Mouse (Mus musculus): ENCODE data around the gene Inpp5a. TPM values are rescaled to one million over a fixed set of nuclear protein-coding genes. Genes with fewer than 3 reads are reported as not detected.
A peak's percentile ranks its signal among the peaks of the same experiment; 100 is the strongest.

The Inpp5a gene
- polyA plus RNA-seq, 1 experiment from 2014 or later, result 28.8 TPM

- H3K36me3 ChIP-seq (ENCODE audit: control insufficient read depth, insufficient read depth, low read length), result no peaks in the 10 kb centered on the region
- H3K4me2 ChIP-seq (ENCODE audit: low read depth, low read length), result no peak overlapping the region
- H3K9me3 ChIP-seq (ENCODE audit: control insufficient read depth, low read length), result no peaks in the 10 kb centered on the region
- H3K9ac ChIP-seq (ENCODE audit: low read length), result no peak overlapping the region
- H3K27ac ChIP-seq (ENCODE audit: low read length), result 0 out of 2 replicates have a peak overlapping the region, but pooled peaks have one; percentile 16
- no peak for ATAC-seq (ENCODE audit: low read depth)
- peaks cover 44% of the 10 kb centered on the region for H3K4me1 ChIP-seq (replicated peaks; ENCODE audit: control insufficient read depth, insufficient read depth, low read length)
- 50% methylated on average over 4 of the region's 4 CpGs for WGBS
- H3K4me3 ChIP-seq (ENCODE audit: low read length), result no peak overlapping the region
- H3K27me3 ChIP-seq (ENCODE audit: control insufficient read depth, insufficient read depth, low read depth, low read length), result no peaks in the 10 kb centered on the region
Observed at GRCm38 (mm10) chr7:139402721-139403120, 13.8 kb downstream of the Inpp5a start.

- Histone ChIP-seq H3K9ac (ENCODE audit: low read length) (no peak overlapping the region), H3K4me1 (replicated peaks; ENCODE audit: control insufficient read depth, insufficient read depth, low read length) (peaks cover 45% of the 10 kb centered on the region), H3K36me3 (ENCODE audit: control insufficient read depth, insufficient read depth, low read length) (no peaks in the 10 kb centered on the region), H3K9me3 (ENCODE audit: control insufficient read depth, low read length) (no peaks in the 10 kb centered on the region), H3K4me2 (ENCODE audit: low read depth, low read length) (no peak overlapping the region), H3K4me3 (ENCODE audit: low read length) (no peak overlapping the region), H3K27ac (ENCODE audit: low read length) (no peak overlapping the region), H3K27me3 (ENCODE audit: control insufficient read depth, insufficient read depth, low read depth, low read length) (no peaks in the 10 kb centered on the region)
- no peak for ATAC-seq (ENCODE audit: low read depth)
- 77% methylated on average over 2 of the region's 2 CpGs for WGBS
Observed at GRCm38 (mm10) chr7:139406581-139406980, 17.7 kb downstream of the Inpp5a start.

- H3K36me3 ChIP-seq (ENCODE audit: control insufficient read depth, insufficient read depth, low read length), result no peaks in the 10 kb centered on the region
- H3K4me2 ChIP-seq (ENCODE audit: low read depth, low read length), result no peak overlapping the region
- H3K9ac ChIP-seq (ENCODE audit: low read length), result no peak overlapping the region
- no peak overlapping the region for H3K4me3 ChIP-seq (ENCODE audit: low read length)
- H3K27ac ChIP-seq (ENCODE audit: low read length), result no peak overlapping the region
- H3K9me3 ChIP-seq (ENCODE audit: control insufficient read depth, low read length), result no peaks in the 10 kb centered on the region
- no peaks in the 10 kb centered on the region for H3K27me3 ChIP-seq (ENCODE audit: control insufficient read depth, insufficient read depth, low read depth, low read length)
- H3K4me1 ChIP-seq (replicated peaks; ENCODE audit: control insufficient read depth, insufficient read depth, low read length), result peaks cover 44% of the 10 kb centered on the region
- no peak for ATAC-seq (ENCODE audit: low read depth)
Observed at GRCm38 (mm10) chr7:139407966-139408365, 19.1 kb downstream of the Inpp5a start.

- no peak overlapping the region for H3K9ac ChIP-seq (ENCODE audit: low read length)
- no peaks in the 10 kb centered on the region for H3K36me3 ChIP-seq (ENCODE audit: control insufficient read depth, insufficient read depth, low read length)
- no peaks in the 10 kb centered on the region for H3K27me3 ChIP-seq (ENCODE audit: control insufficient read depth, insufficient read depth, low read depth, low read length)
- H3K9me3 ChIP-seq (ENCODE audit: control insufficient read depth, low read length), result no peaks in the 10 kb centered on the region
- no peak overlapping the region for H3K4me3 ChIP-seq (ENCODE audit: low read length)
- no peak overlapping the region for H3K4me2 ChIP-seq (ENCODE audit: low read depth, low read length)
- WGBS, result 32% methylated on average over 5 of the region's 5 CpGs
- peaks cover 62% of the 10 kb centered on the region for H3K4me1 ChIP-seq (replicated peaks; ENCODE audit: control insufficient read depth, insufficient read depth, low read length)
- H3K27ac ChIP-seq (ENCODE audit: low read length), result peak overlapping the region; percentile 40; the same call in 1 of the 2 replicates
- peak; percentile 72 for ATAC-seq (ENCODE audit: low read depth)
Observed at GRCm38 (mm10) chr7:139409903-139410302, 21.0 kb downstream of the Inpp5a start.

- peaks cover 76% of the 10 kb centered on the region for H3K4me1 ChIP-seq (replicated peaks; ENCODE audit: control insufficient read depth, insufficient read depth, low read length)
Observed at GRCm38 (mm10) chr7:139412223-139412950, 23.5 kb downstream of the Inpp5a start.

GRCm38 (mm10) chr7:139413400-139413799 is 24.5 kb downstream of the Inpp5a start:
- H3K4me1 ChIP-seq (replicated peaks; ENCODE audit: control insufficient read depth, insufficient read depth, low read length), result peaks cover 73% of the 10 kb centered on the region
- H3K27me3 ChIP-seq (ENCODE audit: control insufficient read depth, insufficient read depth, low read depth, low read length), result no peaks in the 10 kb centered on the region
- no peak overlapping the region for H3K4me3 ChIP-seq (ENCODE audit: low read length)
- H3K9me3 ChIP-seq (ENCODE audit: control insufficient read depth, low read length), result no peaks in the 10 kb centered on the region
- H3K4me2 ChIP-seq (ENCODE audit: low read depth, low read length), result no peak overlapping the region
- H3K27ac ChIP-seq (ENCODE audit: low read length), result peak overlapping the region; percentile 88; the same call in 1 of the 2 replicates
- WGBS, result 50% methylated on average over 3 of the region's 3 CpGs
- H3K9ac ChIP-seq (ENCODE audit: low read length), result no peak overlapping the region; the same call in 1 of the 2 replicates
- ATAC-seq (ENCODE audit: low read depth), result no peak
- no peaks in the 10 kb centered on the region for H3K36me3 ChIP-seq (ENCODE audit: control insufficient read depth, insufficient read depth, low read length)

More at GRCm38 (mm10) chr7:139412223-139412950, 23.5 kb downstream of the Inpp5a start:
- H3K27ac ChIP-seq (ENCODE audit: low read length), result peak overlapping the region; percentile 88
- peak overlapping the region; percentile 27 for H3K9ac ChIP-seq (ENCODE audit: low read length)
- 13% methylated on average over 8 of the region's 8 CpGs for WGBS
- no peak overlapping the region for H3K4me3 ChIP-seq (ENCODE audit: low read length)
- no peaks in the 10 kb centered on the region for H3K9me3 ChIP-seq (ENCODE audit: control insufficient read depth, low read length)
- H3K27me3 ChIP-seq (ENCODE audit: control insufficient read depth, insufficient read depth, low read depth, low read length), result no peaks in the 10 kb centered on the region
- H3K4me2 ChIP-seq (ENCODE audit: low read depth, low read length), result peak overlapping the region; percentile 33
- no peaks in the 10 kb centered on the region for H3K36me3 ChIP-seq (ENCODE audit: control insufficient read depth, insufficient read depth, low read length)
- ATAC-seq (ENCODE audit: low read depth), result peak; percentile 60

GRCm38 (mm10) chr7:139415616-139416225 is 26.8 kb downstream of the Inpp5a start:
- no peak overlapping the region for H3K9ac ChIP-seq (ENCODE audit: low read length)
- peaks cover 53% of the 10 kb centered on the region for H3K4me1 ChIP-seq (replicated peaks; ENCODE audit: control insufficient read depth, insufficient read depth, low read length)
- no peaks in the 10 kb centered on the region for H3K9me3 ChIP-seq (ENCODE audit: control insufficient read depth, low read length)
- peak overlapping the region; percentile 72 for H3K27ac ChIP-seq (ENCODE audit: low read length)
- H3K4me3 ChIP-seq (ENCODE audit: low read length), result no peak overlapping the region
- H3K27me3 ChIP-seq (ENCODE audit: control insufficient read depth, insufficient read depth, low read depth, low read length), result no peaks in the 10 kb centered on the region
- no peak overlapping the region for H3K4me2 ChIP-seq (ENCODE audit: low read depth, low read length)
- peak; percentile 28; the same call in 1 of the 2 replicates for ATAC-seq (ENCODE audit: low read depth)
- no peaks in the 10 kb centered on the region for H3K36me3 ChIP-seq (ENCODE audit: control insufficient read depth, insufficient read depth, low read length)

- Histone ChIP-seq H3K27ac (ENCODE audit: low read length) (no peak overlapping the region), H3K27me3 (ENCODE audit: control insufficient read depth, insufficient read depth, low read depth, low read length) (no peaks in the 10 kb centered on the region), H3K4me3 (ENCODE audit: low read length) (no peak overlapping the region), H3K4me1 (replicated peaks; ENCODE audit: control insufficient read depth, insufficient read depth, low read length) (peaks cover 27% of the 10 kb centered on the region), H3K9me3 (ENCODE audit: control insufficient read depth, low read length) (no peaks in the 10 kb centered on the region), H3K4me2 (ENCODE audit: low read depth, low read length) (no peak overlapping the region), H3K36me3 (ENCODE audit: control insufficient read depth, insufficient read depth, low read length) (0 out of 2 replicates have a peak, but pooled peaks cover 3% of the 10 kb centered on the region), H3K9ac (ENCODE audit: low read length) (no peak overlapping the region)
- 92% methylated on average over 1 of the region's 1 CpGs for WGBS
- ATAC-seq (ENCODE audit: low read depth), result no peak
Observed at GRCm38 (mm10) chr7:139418371-139418770, 29.5 kb downstream of the Inpp5a start.

- H3K4me1 ChIP-seq (replicated peaks; ENCODE audit: control insufficient read depth, insufficient read depth, low read length), result no peaks in the 10 kb centered on the region
- no peak overlapping the region for H3K9ac ChIP-seq (ENCODE audit: low read length)
- ATAC-seq (ENCODE audit: low read depth), result no peak
- H3K4me2 ChIP-seq (ENCODE audit: low read depth, low read length), result no peak overlapping the region
- no peaks in the 10 kb centered on the region for H3K9me3 ChIP-seq (ENCODE audit: control insufficient read depth, low read length)
- 89% methylated on average over 6 of the region's 6 CpGs for WGBS
- H3K27me3 ChIP-seq (ENCODE audit: control insufficient read depth, insufficient read depth, low read depth, low read length), result no peaks in the 10 kb centered on the region
- H3K36me3 ChIP-seq (ENCODE audit: control insufficient read depth, insufficient read depth, low read length), result peaks cover 8% of the 10 kb centered on the region
- H3K27ac ChIP-seq (ENCODE audit: low read length), result no peak overlapping the region
- H3K4me3 ChIP-seq (ENCODE audit: low read length), result no peak overlapping the region
Observed at GRCm38 (mm10) chr7:139422827-139423226, 33.9 kb downstream of the Inpp5a start.
